Comparison of ENCODE assay signal across 9 mouse cellular contexts in genomic region chr4:155043289-155043625, GRCm38 (mm10). TPM values are rescaled to one million over a fixed set of nuclear protein-coding genes. Genes with fewer than 3 reads are reported as not detected.
DNase-seq lines count a peak whose midpoint lies in the region; ATAC-seq and TF ChIP-seq lines count a peak whose summit lies in the region.
"Had no signal": no experiment of that assay in that cellular context is flagged by ENCODE, and none has a peak within 500 bp of the region (broad histone marks: within the 10 kb centered on the region; RNA-seq: fewer than 3 reads in every experiment).

No protein-coding gene starts in this region.

- no peak for DNase-seq in left cerebral cortex, adult 2 months (ENCODE audit: extremely low spot score in 1 of 2, low spot score in 2 of 2)
- DNase-seq in left cerebral cortex, postnatal 10 days (ENCODE audit: extremely low spot score in 1 of 2, low spot score in 2 of 2): no peak
- DNase-seq in forebrain, embryonic 11.5 days (ENCODE audit: low spot score): no peak
- no peak for DNase-seq in right cerebral cortex, adult 18-20 months
- DNase-seq in yolk sac, embryonic 10.5 days (ENCODE audit: low spot score): no peak
- no peak for DNase-seq in thymus, adult 2 months

- H3K4me3 ChIP-seq in left cerebral cortex, adult 2 months: peak overlapping the region; percentile 65
- peak overlapping the region; percentile 34 for H3K4me3 ChIP-seq in forebrain, embryonic 11.5 days (ENCODE audit: low read depth, low read length)
- peak overlapping the region; percentile 59 for H3K4me3 ChIP-seq in hindbrain, embryonic 16.5 days (ENCODE audit: low read length)
- H3K4me3 ChIP-seq in neural tube, embryonic 12.5 days: peak overlapping the region; percentile 42
- H3K4me3 ChIP-seq in thymus, adult 2 months (ENCODE audit: control insufficient read depth, insufficient read depth, low read length): no peak overlapping the region

- peak overlapping the region; percentile 80 for H3K27ac ChIP-seq in left cerebral cortex, adult 2 months
- no peak overlapping the region for H3K27ac ChIP-seq in forebrain, embryonic 11.5 days (ENCODE audit: low read depth, low read length)
- H3K27ac ChIP-seq in hindbrain, embryonic 16.5 days (ENCODE audit: low read depth, low read length): no peak overlapping the region
- no peak overlapping the region for H3K27ac ChIP-seq in neural tube, embryonic 12.5 days
- no peak overlapping the region for H3K27ac ChIP-seq in thymus, adult 2 months (ENCODE audit: control insufficient read depth, insufficient read depth, low read length)

- intact Hi-C loops in left cerebral cortex, adult 2 months (cut with DNase I): no loop called here
- intact Hi-C loops in left cerebral cortex, postnatal 10 days (cut with DNase I): no loop called here

- no peak for TF ChIP-seq CTCF in left cerebral cortex, adult 2 months (IDR thresholded peaks at IDR 0.05)
- TF ChIP-seq CTCF in thymus, adult 2 months (IDR thresholded peaks at IDR 0.05; ENCODE audit: borderline replicate concordance, control insufficient read depth, extremely low read depth, insufficient read depth, low read length, poor library complexity): no peak

- no peaks in the 10 kb centered on the region for H3K9me3 ChIP-seq in forebrain, embryonic 11.5 days (ENCODE audit: control insufficient read depth, low read length)
- no peaks in the 10 kb centered on the region for H3K9me3 ChIP-seq in hindbrain, embryonic 16.5 days (ENCODE audit: control insufficient read depth, low read length)
- H3K9me3 ChIP-seq in neural tube, embryonic 12.5 days: no peaks in the 10 kb centered on the region

- TF ChIP-seq POLR2A in thymus, adult 2 months (IDR thresholded peaks at IDR 0.05; ENCODE audit: control insufficient read depth, extremely low read depth, insufficient read depth, low read length, poor library complexity): no peak

- no peak for ATAC-seq in forebrain, embryonic 11.5 days (replicated peaks; ENCODE audit: low FRiP score)
- peak; percentile 46 for ATAC-seq in hindbrain, embryonic 16.5 days
- ATAC-seq in neural tube, embryonic 12.5 days (ENCODE audit: low FRiP score, low read depth): no peak

- H3K27me3 ChIP-seq in forebrain, embryonic 11.5 days (ENCODE audit: control insufficient read depth, insufficient read depth, low read length): peaks cover 46% of the 10 kb centered on the region
- H3K27me3 ChIP-seq in hindbrain, embryonic 16.5 days (replicated peaks; ENCODE audit: control insufficient read depth, insufficient read depth, low read length): peaks cover 11% of the 10 kb centered on the region
- H3K27me3 ChIP-seq in neural tube, embryonic 12.5 days (replicated peaks): peaks cover 56% of the 10 kb centered on the region
- H3K27me3 ChIP-seq in thymus, adult 2 months (ENCODE audit: control insufficient read depth, insufficient read depth, low read length): peaks cover 4% of the 10 kb centered on the region; the same call in 1 of the 2 replicates

- no peaks in the 10 kb centered on the region for H3K36me3 ChIP-seq in forebrain, embryonic 11.5 days (ENCODE audit: control insufficient read depth, insufficient read depth, low read length)
- H3K36me3 ChIP-seq in hindbrain, embryonic 16.5 days (ENCODE audit: control insufficient read depth, insufficient read depth, low read length): no peaks in the 10 kb centered on the region
- no peaks in the 10 kb centered on the region for H3K36me3 ChIP-seq in neural tube, embryonic 12.5 days
- H3K36me3 ChIP-seq in thymus, adult 2 months (ENCODE audit: control insufficient read depth, insufficient read depth, low read length): no peaks in the 10 kb centered on the region

- H3K4me1 ChIP-seq in forebrain, embryonic 11.5 days (replicated peaks; ENCODE audit: control insufficient read depth, insufficient read depth, low read length): peaks cover 13% of the 10 kb centered on the region; the same call in 1 of the 2 replicates
- H3K4me1 ChIP-seq in hindbrain, embryonic 16.5 days (ENCODE audit: control insufficient read depth, insufficient read depth, low read depth, low read length): peaks cover 32% of the 10 kb centered on the region
- H3K4me1 ChIP-seq in neural tube, embryonic 12.5 days: peaks cover 26% of the 10 kb centered on the region
- H3K4me1 ChIP-seq in thymus, adult 2 months (replicated peaks; ENCODE audit: control insufficient read depth, insufficient read depth, low read length): no peaks in the 10 kb centered on the region

- H3K9ac ChIP-seq in forebrain, embryonic 11.5 days (ENCODE audit: low read length): peak overlapping the region; percentile 35
- H3K9ac ChIP-seq in hindbrain, embryonic 16.5 days (ENCODE audit: low read depth, low read length): peak overlapping the region; percentile 75
- peak overlapping the region; percentile 56 for H3K9ac ChIP-seq in neural tube, embryonic 12.5 days

- H3K4me2 ChIP-seq in forebrain, embryonic 11.5 days (ENCODE audit: low read depth, low read length, severe bottlenecking): peak overlapping the region; percentile 61
- H3K4me2 ChIP-seq in hindbrain, embryonic 16.5 days (ENCODE audit: low read length): peak overlapping the region; percentile 89
- peak overlapping the region; percentile 76 for H3K4me2 ChIP-seq in neural tube, embryonic 12.5 days (replicated peaks)

- WGBS in forebrain, embryonic 11.5 days: under 1% methylated on average over 25 of the region's 25 CpGs
- 6% methylated on average over 18 of the region's 25 CpGs for WGBS in hindbrain, embryonic 16.5 days
- WGBS in neural tube, embryonic 12.5 days: 1% methylated on average over 25 of the region's 25 CpGs
- 10% methylated on average over 25 of the region's 25 CpGs for WGBS in thymus, adult 2 months

RNA-seq across cellular contexts. Expression of gene Plch2, which starts 13.3 kb away (rescaled TPM):
- total RNA-seq in left cerebral cortex, adult 2 months (2021): 10 to 100 TPM; 83.4 to 90.2 TPM
- total RNA-seq in left cerebral cortex, postnatal 10 days (2021): 10 to 100 TPM; 33.3 to 41.2 TPM
- polyA plus RNA-seq in forebrain, embryonic 11.5 days (2014; fragmentation: Nextera tagmentation; extraction: Ambion mirVana): 2.4 and 3.1 TPM in 2 replicates
- polyA plus RNA-seq in hindbrain, embryonic 16.5 days (2015; fragmentation: Nextera tagmentation; extraction: Ambion mirVana): 17.0 and 19.5 TPM in 2 replicates
- polyA plus RNA-seq in neural tube, embryonic 12.5 days (2016; fragmentation: Nextera tagmentation; extraction: Ambion mirVana): 4.1 TPM in 2 replicates
- 7.6 and 10.0 TPM in 2 replicates for polyA plus RNA-seq in thymus, adult 2 months (2012; rRNA removed)
- total RNA-seq: common myeloid progenitor, adult 5-6 weeks had no signal

RNA-seq across cellular contexts. Expression of gene Pex10, which starts 23.6 kb away (rescaled TPM):
- total RNA-seq in left cerebral cortex, adult 2 months (2021): 10 to 100 TPM; 17.4 to 18.3 TPM
- 10 to 100 TPM; 18.0 to 19.3 TPM for total RNA-seq in left cerebral cortex, postnatal 10 days (2021)
- polyA plus RNA-seq in forebrain, embryonic 11.5 days (2014; fragmentation: Nextera tagmentation; extraction: Ambion mirVana): 7.2 and 9.7 TPM in 2 replicates
- polyA plus RNA-seq in hindbrain, embryonic 16.5 days (2015; fragmentation: Nextera tagmentation; extraction: Ambion mirVana): 20.6 and 21.1 TPM in 2 replicates
- 16.6 and 17.3 TPM in 2 replicates for polyA plus RNA-seq in neural tube, embryonic 12.5 days (2016; fragmentation: Nextera tagmentation; extraction: Ambion mirVana)
- 32.8 and 38.0 TPM in 2 replicates for polyA plus RNA-seq in thymus, adult 2 months (2012; rRNA removed)

RNA-seq across cellular contexts. Expression of gene Rer1, which starts 42.9 kb away (rescaled TPM):
- 10 to 100 TPM; 62.4 to 67.5 TPM for total RNA-seq in left cerebral cortex, adult 2 months (2021)
- total RNA-seq in left cerebral cortex, postnatal 10 days (2021): 10 to 100 TPM; 68.8 to 71.0 TPM
- polyA plus RNA-seq in forebrain, embryonic 11.5 days (2014; fragmentation: Nextera tagmentation; extraction: Ambion mirVana): 130 and 137 TPM in 2 replicates
- 125 and 131 TPM in 2 replicates for polyA plus RNA-seq in hindbrain, embryonic 16.5 days (2015; fragmentation: Nextera tagmentation; extraction: Ambion mirVana)
- 135 and 137 TPM in 2 replicates for polyA plus RNA-seq in neural tube, embryonic 12.5 days (2016; fragmentation: Nextera tagmentation; extraction: Ambion mirVana)
- polyA plus RNA-seq in thymus, adult 2 months (2012; rRNA removed): 107 and 111 TPM in 2 replicates

RNA-seq across cellular contexts. Expression of gene Morn1, which starts 43.1 kb away (rescaled TPM):
- 10 to 100 TPM; 10.6 to 11.2 TPM for total RNA-seq in left cerebral cortex, adult 2 months (2021)
- 10 to 100 TPM; 16.0 to 16.3 TPM for total RNA-seq in left cerebral cortex, postnatal 10 days (2021)
- 4.8 TPM in 2 replicates for polyA plus RNA-seq in forebrain, embryonic 11.5 days (2014; fragmentation: Nextera tagmentation; extraction: Ambion mirVana)
- 7.5 and 9.5 TPM in 2 replicates for polyA plus RNA-seq in hindbrain, embryonic 16.5 days (2015; fragmentation: Nextera tagmentation; extraction: Ambion mirVana)
- 6.0 and 6.1 TPM in 2 replicates for polyA plus RNA-seq in neural tube, embryonic 12.5 days (2016; fragmentation: Nextera tagmentation; extraction: Ambion mirVana)
- 3.8 and 5.0 TPM in 2 replicates for polyA plus RNA-seq in thymus, adult 2 months (2012; rRNA removed)
